Mouse (Mus musculus): ENCODE results near the gene Stpg4. TPM values are rescaled to one million over a fixed set of nuclear protein-coding genes. Genes with fewer than 3 reads are reported as not detected.

The Stpg4 gene
- polyA plus RNA-seq, 1 experiment from 2014 or later: not detected

GRCm38 (mm10) chr17:87403462-87403861 is 24.1 kb downstream of the Stpg4 start:
- Histone ChIP-seq H3K4me2 (ENCODE audit: low read depth, low read length) (no peak overlapping the region), H3K27me3 (replicated peaks; ENCODE audit: control insufficient read depth, insufficient read depth, low read length) (no peaks in the 10 kb centered on the region), H3K4me3 (ENCODE audit: low read depth, low read length) (no peak overlapping the region), H3K9me3 (ENCODE audit: control insufficient read depth, low read length) (no peaks in the 10 kb centered on the region), H3K9ac (ENCODE audit: low read depth, low read length) (no peak overlapping the region), H3K27ac (replicated peaks; ENCODE audit: low read depth, low read length) (no peak overlapping the region), H3K36me3 (ENCODE audit: control insufficient read depth, insufficient read depth, low read length) (no peaks in the 10 kb centered on the region), H3K4me1 (ENCODE audit: control insufficient read depth, insufficient read depth, low read length) (peaks cover 2% of the 10 kb centered on the region; the same call in 1 of the 2 replicates)
- 78% methylated on average over 4 of the region's 4 CpGs for WGBS
- DNase-seq (ENCODE audit: low spot score): no peak
- ATAC-seq (ENCODE audit: low read depth): no peak

- Histone ChIP-seq H3K4me2 (ENCODE audit: low read depth, low read length) (no peak overlapping the region), H3K27me3 (replicated peaks; ENCODE audit: control insufficient read depth, insufficient read depth, low read length) (no peaks in the 10 kb centered on the region), H3K4me3 (ENCODE audit: low read depth, low read length) (no peak overlapping the region), H3K27ac (replicated peaks; ENCODE audit: low read depth, low read length) (no peak overlapping the region), H3K36me3 (ENCODE audit: control insufficient read depth, insufficient read depth, low read length) (no peaks in the 10 kb centered on the region), H3K4me1 (ENCODE audit: control insufficient read depth, insufficient read depth, low read length) (no peaks in the 10 kb centered on the region), H3K9me3 (ENCODE audit: control insufficient read depth, low read length) (no peaks in the 10 kb centered on the region), H3K9ac (ENCODE audit: low read depth, low read length) (no peak overlapping the region)
- WGBS: 88% methylated on average over 11 of the region's 11 CpGs
- ATAC-seq (ENCODE audit: low read depth) (no peak), DNase-seq (ENCODE audit: low spot score) (no peak)
These were observed 25.1 kb downstream of the Stpg4 start for GRCm38 (mm10) chr17:87402444-87402843.

- H3K4me3 ChIP-seq (ENCODE audit: low read depth, low read length): no peak overlapping the region
These were observed 30.5 kb downstream of the Stpg4 start for GRCm38 (mm10) chr17:87397088-87397487.

DNA sequence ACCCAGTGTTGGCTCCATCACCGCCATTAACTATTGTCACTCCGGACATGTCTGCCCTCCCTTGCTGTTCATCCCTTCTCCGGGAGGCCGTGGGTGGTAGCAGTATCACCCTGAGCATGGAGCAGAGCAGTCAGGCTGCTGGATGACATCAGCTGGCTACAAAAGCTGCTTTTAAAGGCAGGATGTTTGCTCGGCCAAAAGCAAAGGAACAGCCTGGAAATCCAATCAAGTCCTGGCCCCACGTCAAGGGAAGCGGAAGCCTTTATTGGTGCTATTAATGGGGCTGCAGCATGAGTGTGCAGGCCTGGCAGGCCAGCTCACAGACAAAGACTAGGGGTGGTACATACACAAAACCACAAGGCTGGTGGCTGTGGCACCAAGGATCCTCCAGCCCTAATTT is 36.3 kb downstream of the Stpg4 start:
- Histone ChIP-seq H3K4me2 (ENCODE audit: low read depth, low read length) (no peak overlapping the region), H3K27me3 (replicated peaks; ENCODE audit: control insufficient read depth, insufficient read depth, low read length) (no peaks in the 10 kb centered on the region), H3K36me3 (ENCODE audit: control insufficient read depth, insufficient read depth, low read length) (no peaks in the 10 kb centered on the region), H3K4me1 (ENCODE audit: control insufficient read depth, insufficient read depth, low read length) (no peaks in the 10 kb centered on the region), H3K9ac (ENCODE audit: low read depth, low read length) (no peak overlapping the region), H3K4me3 (ENCODE audit: low read depth, low read length) (no peak overlapping the region), H3K9me3 (ENCODE audit: control insufficient read depth, low read length) (no peaks in the 10 kb centered on the region), H3K27ac (replicated peaks; ENCODE audit: low read depth, low read length) (no peak overlapping the region)
- DNase-seq (ENCODE audit: low spot score) (peak; percentile 41), ATAC-seq (ENCODE audit: low read depth) (no peak)
- 68% methylated on average over 7 of the region's 7 CpGs for WGBS

More at GRCm38 (mm10) chr17:87397088-87397487, 30.5 kb downstream of the Stpg4 start:
- H3K4me2 ChIP-seq (ENCODE audit: low read depth, low read length): no peak overlapping the region
- no peak for DNase-seq (ENCODE audit: low spot score)
- no peaks in the 10 kb centered on the region for H3K36me3 ChIP-seq (ENCODE audit: control insufficient read depth, insufficient read depth, low read length)
- no peak for ATAC-seq (ENCODE audit: low read depth)
- H3K27me3 ChIP-seq (replicated peaks; ENCODE audit: control insufficient read depth, insufficient read depth, low read length): no peaks in the 10 kb centered on the region
- no peak overlapping the region for H3K27ac ChIP-seq (replicated peaks; ENCODE audit: low read depth, low read length)
- 63% methylated on average over 11 of the region's 11 CpGs for WGBS
- no peaks in the 10 kb centered on the region for H3K4me1 ChIP-seq (ENCODE audit: control insufficient read depth, insufficient read depth, low read length)
- no peaks in the 10 kb centered on the region for H3K9me3 ChIP-seq (ENCODE audit: control insufficient read depth, low read length)
- no peak overlapping the region for H3K9ac ChIP-seq (ENCODE audit: low read depth, low read length)

- H3K4me2 ChIP-seq (ENCODE audit: low read depth, low read length): no peak overlapping the region
- no peaks in the 10 kb centered on the region for H3K36me3 ChIP-seq (ENCODE audit: control insufficient read depth, insufficient read depth, low read length)
- H3K27ac ChIP-seq (replicated peaks; ENCODE audit: low read depth, low read length): no peak overlapping the region
- DNase-seq (ENCODE audit: low spot score) (peak; percentile 50), ATAC-seq (ENCODE audit: low read depth) (peak; percentile 37; the same call in 1 of the 2 replicates)
- no peak overlapping the region for H3K4me3 ChIP-seq (ENCODE audit: low read depth, low read length)
- H3K9me3 ChIP-seq (ENCODE audit: control insufficient read depth, low read length): no peaks in the 10 kb centered on the region
- H3K4me1 ChIP-seq (ENCODE audit: control insufficient read depth, insufficient read depth, low read length): no peaks in the 10 kb centered on the region
- 23% methylated on average over 4 of the region's 5 CpGs for WGBS
- H3K9ac ChIP-seq (ENCODE audit: low read depth, low read length): no peak overlapping the region
- no peaks in the 10 kb centered on the region for H3K27me3 ChIP-seq (replicated peaks; ENCODE audit: control insufficient read depth, insufficient read depth, low read length)
These were observed 40.5 kb downstream of the Stpg4 start for GRCm38 (mm10) chr17:87387068-87387467.

DNA sequence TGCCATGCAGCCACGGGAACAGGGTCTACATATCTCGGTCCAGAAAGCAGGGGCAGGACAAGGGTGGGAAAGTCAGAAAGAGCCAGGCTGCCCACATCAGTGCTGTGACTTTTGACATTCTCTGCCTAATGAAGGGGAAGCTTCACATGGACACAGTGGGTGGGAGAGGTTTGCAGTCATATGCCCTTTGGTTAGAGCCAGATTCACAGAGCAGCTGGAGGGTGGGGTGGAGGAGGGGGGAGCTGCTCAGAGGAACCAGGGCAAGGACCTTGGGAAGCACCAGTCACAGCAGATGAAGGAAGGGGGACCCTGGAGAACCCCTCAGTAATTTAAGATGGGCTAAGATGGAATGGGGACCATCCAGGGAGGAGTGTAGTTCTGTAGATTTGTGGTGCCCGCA is 41.7 kb downstream of the Stpg4 start:
- Histone ChIP-seq H3K36me3 (ENCODE audit: control insufficient read depth, insufficient read depth, low read length) (no peaks in the 10 kb centered on the region), H3K4me3 (ENCODE audit: low read depth, low read length) (no peak overlapping the region), H3K9ac (ENCODE audit: low read depth, low read length) (no peak overlapping the region), H3K9me3 (ENCODE audit: control insufficient read depth, low read length) (no peaks in the 10 kb centered on the region), H3K27me3 (replicated peaks; ENCODE audit: control insufficient read depth, insufficient read depth, low read length) (no peaks in the 10 kb centered on the region), H3K4me1 (ENCODE audit: control insufficient read depth, insufficient read depth, low read length) (no peaks in the 10 kb centered on the region), H3K27ac (replicated peaks; ENCODE audit: low read depth, low read length) (no peak overlapping the region), H3K4me2 (ENCODE audit: low read depth, low read length) (no peak overlapping the region)
- 80% methylated on average over 3 of the region's 3 CpGs for WGBS
- DNase-seq (ENCODE audit: low spot score) (no peak), ATAC-seq (ENCODE audit: low read depth) (no peak)

DNA sequence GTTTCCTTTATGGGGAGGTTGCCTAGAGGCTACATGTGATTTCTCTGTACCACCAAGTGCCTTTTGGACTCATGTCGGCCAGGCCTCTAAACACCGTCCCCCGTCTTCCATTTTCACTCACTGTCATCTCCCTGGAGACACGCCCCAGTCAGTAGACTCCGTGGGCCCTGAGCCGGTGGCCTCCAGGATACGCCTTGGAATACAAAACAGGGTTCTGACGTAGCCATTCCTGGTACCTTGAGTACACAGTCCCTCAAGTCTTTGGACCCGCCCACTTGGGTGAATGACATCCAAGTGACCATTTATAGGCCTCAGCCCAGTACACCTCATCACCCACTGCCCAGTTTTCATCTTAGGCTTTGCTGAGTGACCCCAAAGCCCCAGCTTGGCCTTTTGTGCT is 46.9 kb downstream of the Stpg4 start:
- H3K9me3 ChIP-seq (ENCODE audit: control insufficient read depth, low read length): no peaks in the 10 kb centered on the region
- H3K9ac ChIP-seq (ENCODE audit: low read depth, low read length): no peak overlapping the region
- H3K4me2 ChIP-seq (ENCODE audit: low read depth, low read length): no peak overlapping the region
- DNase-seq (ENCODE audit: low spot score) (no peak), ATAC-seq (ENCODE audit: low read depth) (no peak)
- no peaks in the 10 kb centered on the region for H3K36me3 ChIP-seq (ENCODE audit: control insufficient read depth, insufficient read depth, low read length)
- H3K4me1 ChIP-seq (ENCODE audit: control insufficient read depth, insufficient read depth, low read length): peaks cover 36% of the 10 kb centered on the region
- H3K27ac ChIP-seq (replicated peaks; ENCODE audit: low read depth, low read length): no peak overlapping the region
- no peak overlapping the region for H3K4me3 ChIP-seq (ENCODE audit: low read depth, low read length)
- no peaks in the 10 kb centered on the region for H3K27me3 ChIP-seq (replicated peaks; ENCODE audit: control insufficient read depth, insufficient read depth, low read length)
- WGBS: 87% methylated on average over 9 of the region's 9 CpGs

GRCm38 (mm10) chr17:87379821-87380220 is 47.7 kb downstream of the Stpg4 start:
- Histone ChIP-seq H3K4me3 (ENCODE audit: low read depth, low read length) (no peak overlapping the region), H3K4me2 (ENCODE audit: low read depth, low read length) (no peak overlapping the region), H3K27me3 (replicated peaks; ENCODE audit: control insufficient read depth, insufficient read depth, low read length) (no peaks in the 10 kb centered on the region), H3K36me3 (ENCODE audit: control insufficient read depth, insufficient read depth, low read length) (no peaks in the 10 kb centered on the region), H3K4me1 (ENCODE audit: control insufficient read depth, insufficient read depth, low read length) (peaks cover 38% of the 10 kb centered on the region), H3K9ac (ENCODE audit: low read depth, low read length) (no peak overlapping the region), H3K9me3 (ENCODE audit: control insufficient read depth, low read length) (no peaks in the 10 kb centered on the region), H3K27ac (replicated peaks; ENCODE audit: low read depth, low read length) (no peak overlapping the region)
- ATAC-seq (ENCODE audit: low read depth) (no peak), DNase-seq (ENCODE audit: low spot score) (peak; percentile 29)
- WGBS: 38% methylated on average over 4 of the region's 10 CpGs

GRCm38 (mm10) chr17:87379160-87379624 is 48.3 kb downstream of the Stpg4 start:
- Histone ChIP-seq H3K4me2 (ENCODE audit: low read depth, low read length) (no peak overlapping the region), H3K4me3 (ENCODE audit: low read depth, low read length) (no peak overlapping the region), H3K9me3 (ENCODE audit: control insufficient read depth, low read length) (no peaks in the 10 kb centered on the region), H3K27ac (replicated peaks; ENCODE audit: low read depth, low read length) (no peak overlapping the region), H3K36me3 (ENCODE audit: control insufficient read depth, insufficient read depth, low read length) (no peaks in the 10 kb centered on the region), H3K4me1 (ENCODE audit: control insufficient read depth, insufficient read depth, low read length) (peaks cover 38% of the 10 kb centered on the region), H3K9ac (ENCODE audit: low read depth, low read length) (no peak overlapping the region), H3K27me3 (replicated peaks; ENCODE audit: control insufficient read depth, insufficient read depth, low read length) (no peaks in the 10 kb centered on the region)
- DNase-seq (ENCODE audit: low spot score) (no peak), ATAC-seq (ENCODE audit: low read depth) (no peak)
- WGBS: 77% methylated on average over 11 of the region's 11 CpGs
